Mouse (Mus musculus): ENCODE results near the gene Crybb3. TPM values are rescaled to one million over a fixed set of nuclear protein-coding genes. Genes with fewer than 3 reads are reported as not detected.
A peak's percentile ranks its signal among the peaks of the same experiment; 100 is the strongest.

Gene Crybb3
- total RNA-seq, 2 experiments from 2014 or later: 1.1 to 2.4 TPM

- DNase-seq (ENCODE audit: low spot score in 2 of 2): no peak
- intact Hi-C loops (cut with DNase I): loop anchor here (1.0 kb wide), 1 partner anchor 208 kb away; no protein-coding TSS in a partner anchor
These were observed 2.7 kb downstream of the Crybb3 start for GRCm38 (mm10) chr5:113078686-113079085.

GRCm38 (mm10) chr5:113070017-113070416, 11.4 kb downstream of the Crybb3 start, which contains the start of gene Crybb2:
Crybb2 (minus strand) TSS chr5:113070117.
- no peak for DNase-seq (ENCODE audit: low spot score in 2 of 2)
- intact Hi-C loops (cut with DNase I): no loop called here

GRCm38 (mm10) chr5:113054308-113054707, 27.1 kb downstream of the Crybb3 start:
- intact Hi-C loops (cut with DNase I): loop anchor here (1.0 to 10.0 kb wide), 4 partner anchors 122 to 620 kb away; partner anchors contain the start of gene Sez6l

GRCm38 (mm10) chr5:113050581-113051185, 30.7 kb downstream of the Crybb3 start:
- intact Hi-C loops (cut with DNase I): loop anchor here (5.0 to 10.0 kb wide), 3 partner anchors 118 to 616 kb away; partner anchors contain the start of gene Sez6l
- no peak for DNase-seq (ENCODE audit: low spot score in 2 of 2)

More at GRCm38 (mm10) chr5:113054308-113054707, 27.1 kb downstream of the Crybb3 start:
- peak; percentile 81 to 83 for DNase-seq (ENCODE audit: low spot score in 2 of 2)

- DNase-seq (ENCODE audit: low spot score in 2 of 2): no peak
- intact Hi-C loops (cut with DNase I): loop anchor here (5.0 to 10.0 kb wide), 3 partner anchors 118 to 615 kb away; partner anchors contain the start of gene Sez6l
These were observed 31.5 kb downstream of the Crybb3 start for GRCm38 (mm10) chr5:113049876-113050275.

- DNase-seq (ENCODE audit: low spot score in 2 of 2): peak; percentile 52 to 57
- intact Hi-C loops (cut with DNase I): no loop called here
These were observed 35.7 kb downstream of the Crybb3 start for GRCm38 (mm10) chr5:113045511-113046273.

GRCm38 (mm10) chr5:113043531-113043930, 37.9 kb downstream of the Crybb3 start:
- intact Hi-C loops (cut with DNase I): no loop called here
- peak in 1 of 2 experiments; percentile 29 for DNase-seq (ENCODE audit: low spot score in 2 of 2)

GRCm38 (mm10) chr5:113041567-113042071, 39.8 kb downstream of the Crybb3 start:
- DNase-seq (ENCODE audit: low spot score in 2 of 2): peak; percentile 39 to 56
- intact Hi-C loops (cut with DNase I): no loop called here

GRCm38 (mm10) chr5:113040776-113041175, 40.6 kb downstream of the Crybb3 start:
- DNase-seq (ENCODE audit: low spot score in 2 of 2): peak in 1 of 2 experiments; percentile 30
- intact Hi-C loops (cut with DNase I): no loop called here

GRCm38 (mm10) chr5:113038601-113039000, 42.8 kb downstream of the Crybb3 start:
- no peak for DNase-seq (ENCODE audit: low spot score in 2 of 2)
- intact Hi-C loops (cut with DNase I): no loop called here

- DNase-seq (ENCODE audit: low spot score in 2 of 2): no peak
- intact Hi-C loops (cut with DNase I): no loop called here
These were observed 46.0 kb downstream of the Crybb3 start for GRCm38 (mm10) chr5:113035094-113036047.

GRCm38 (mm10) chr5:113031201-113031754, 50.1 kb downstream of the Crybb3 start:
- intact Hi-C loops (cut with DNase I): no loop called here
- DNase-seq (ENCODE audit: low spot score in 2 of 2): no peak

- intact Hi-C loops (cut with DNase I): no loop called here
- DNase-seq (ENCODE audit: low spot score in 2 of 2): no peak
These were observed 51.3 kb downstream of the Crybb3 start for GRCm38 (mm10) chr5:113030082-113030481.

- no peak for DNase-seq (ENCODE audit: low spot score in 2 of 2)
- intact Hi-C loops (cut with DNase I): no loop called here
These were observed 54.7 kb downstream of the Crybb3 start for GRCm38 (mm10) chr5:113026706-113027105.

Other genes starting within 250 kb of the Crybb3 start
- 1 to 10 TPM; 1.7 TPM for gene Myo18b, start 185.2 kb downstream of the Crybb3 start, total RNA-seq (2021)
- 10 to 100 TPM; 60.6 to 91.1 TPM for gene Grk3, start 65.8 kb downstream of the Crybb3 start, total RNA-seq (2021)
- gene Crybb2, start 11.5 kb downstream of the Crybb3 start, total RNA-seq (2021): not detected
- gene 2900026A02Rik, start 139.7 kb upstream of the Crybb3 start, total RNA-seq (2021): 10 to 100 TPM; 40.8 to 41.0 TPM
- not detected for gene Tmem211, start 145.3 kb upstream of the Crybb3 start, total RNA-seq (2021)
- gene Sgsm1, start 229.2 kb upstream of the Crybb3 start, total RNA-seq (2021): 100 to 1,000 TPM; 124 to 169 TPM

All from left cerebral cortex, postnatal 36 days (tissue).